Mouse (Mus musculus): ENCODE measurements around the gene Arhgap23.

Arhgap23 gene

DNA sequence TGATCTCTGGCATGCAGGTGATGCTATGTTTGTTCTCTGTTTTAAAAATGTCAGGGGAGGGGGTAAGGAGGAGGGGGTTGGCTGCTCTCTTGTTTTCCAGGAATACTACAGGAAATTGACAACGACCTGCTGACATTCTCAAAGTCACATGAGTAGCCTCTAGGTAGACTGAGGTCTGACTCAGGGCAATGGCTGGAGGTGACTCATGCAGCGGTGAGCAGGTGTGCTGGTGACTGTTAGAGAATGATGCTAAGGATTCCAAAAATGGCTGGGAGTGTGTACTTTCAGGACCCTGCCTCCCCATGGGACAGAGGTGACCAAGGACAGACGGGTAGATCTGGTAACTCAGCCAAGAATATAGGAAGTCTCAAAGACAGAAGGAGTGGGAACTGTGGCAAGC, 92.9 kb downstream of the Arhgap23 start:
- DNase-seq = no peak

- DNase-seq = no peak
Observed at GRCm38 (mm10) chr11:97509058-97509457, 93.7 kb downstream of the Arhgap23 start.

- no peak for DNase-seq
Observed at GRCm38 (mm10) chr11:97509715-97510485, 94.6 kb downstream of the Arhgap23 start.

DNA sequence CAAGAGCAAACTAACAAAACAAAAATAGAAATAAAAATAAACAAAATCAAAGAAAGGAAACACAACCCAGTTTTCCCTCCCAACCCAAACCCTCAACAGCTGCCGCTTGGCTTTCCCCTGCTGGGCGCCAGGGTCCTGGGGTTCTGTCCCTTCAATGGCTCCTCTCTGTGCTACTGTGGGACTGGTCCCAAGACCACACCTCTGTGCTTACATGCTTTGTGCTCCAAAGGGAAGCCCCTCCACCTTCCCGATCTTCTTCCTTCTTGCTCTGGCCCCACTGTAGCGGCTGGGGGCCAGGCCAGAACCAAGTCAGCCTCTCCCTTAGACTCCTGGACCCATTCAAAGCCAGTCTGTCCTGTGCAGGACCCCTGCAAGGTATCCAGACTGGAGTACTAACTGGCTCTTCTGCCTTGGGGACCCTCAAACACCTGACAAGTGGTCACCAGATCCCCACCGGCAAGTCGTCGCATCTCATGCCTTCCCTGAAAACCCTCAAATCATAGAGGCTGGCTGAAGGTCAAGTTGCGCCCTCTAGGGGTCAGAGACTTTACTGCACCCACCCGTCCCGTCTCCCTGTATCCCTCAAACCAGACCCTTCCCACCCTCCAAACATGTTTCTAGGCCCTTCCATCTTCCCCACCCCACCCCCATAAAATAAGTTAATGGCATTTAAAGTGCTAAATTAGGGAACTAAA, 95.8 kb downstream of the Arhgap23 start:
- peak; percentile 48 to 69 for DNase-seq

- DNase-seq = peak; percentile 49 to 57
Observed at GRCm38 (mm10) chr11:97511661-97512369, 96.5 kb downstream of the Arhgap23 start.

DNA sequence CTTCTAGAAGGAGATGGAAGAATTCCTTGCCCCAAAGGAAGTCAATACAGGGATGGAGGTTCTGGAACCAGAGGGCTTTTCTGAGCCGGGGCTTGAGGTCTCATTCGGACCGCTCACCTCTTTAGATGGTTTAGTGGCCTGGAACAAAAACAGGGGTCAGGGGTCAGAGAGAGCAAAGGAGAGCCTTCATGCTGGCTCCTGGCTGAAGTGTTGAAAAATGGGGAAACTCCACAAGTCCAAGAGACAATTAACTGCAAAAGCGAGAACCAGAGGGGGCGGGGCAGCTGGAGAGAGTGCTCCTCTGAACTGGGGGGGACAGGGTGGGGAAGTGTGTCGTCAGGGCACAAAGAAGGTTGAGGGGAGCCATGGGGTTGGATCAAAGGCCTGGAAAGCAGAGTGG, 97.2 kb downstream of the Arhgap23 start:
- DNase-seq = no peak

DNA sequence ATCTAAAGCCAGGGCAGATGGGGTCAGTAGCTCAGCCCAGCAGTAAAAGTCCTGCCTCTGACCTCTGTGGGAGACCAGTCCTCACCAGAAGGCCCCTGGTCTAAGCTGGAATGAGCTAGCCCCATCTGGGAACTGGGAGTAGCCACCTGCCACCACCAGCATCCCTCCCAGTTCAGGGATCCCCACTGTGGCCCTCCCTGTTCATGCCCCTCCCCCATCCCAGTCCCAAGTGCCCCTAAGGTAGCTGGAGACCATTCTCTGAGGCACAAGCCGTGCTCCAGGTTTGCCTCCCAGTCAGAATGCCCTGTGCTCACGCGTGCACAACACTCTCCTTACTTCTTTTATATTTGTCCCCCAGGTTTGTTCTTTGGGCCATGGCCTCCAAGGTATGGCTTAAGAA, 97.7 kb downstream of the Arhgap23 start:
- no peak for DNase-seq

DNA sequence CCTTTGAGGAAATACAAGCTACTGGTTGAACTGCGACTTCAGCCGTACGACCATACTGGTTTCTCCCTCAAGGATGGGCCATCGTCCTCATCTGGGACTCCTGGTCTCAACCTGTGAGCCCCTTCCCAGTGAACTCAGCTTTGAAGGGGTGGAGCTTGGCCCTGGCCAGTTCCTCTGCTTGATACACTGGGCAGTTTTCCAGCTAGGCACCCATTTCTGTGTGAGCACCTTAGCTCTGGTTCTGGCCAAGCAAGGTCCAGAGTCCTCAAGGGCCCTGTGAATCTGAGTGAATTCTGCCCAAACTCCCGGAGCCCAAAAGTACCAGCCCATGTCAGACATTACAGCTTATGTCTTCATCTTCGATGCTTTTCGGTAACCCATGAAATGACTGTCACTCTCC, 105.2 kb downstream of the Arhgap23 start:
- DNase-seq = no peak

- DNase-seq = no peak
Observed at GRCm38 (mm10) chr11:97521741-97522474, 106.6 kb downstream of the Arhgap23 start.

DNA sequence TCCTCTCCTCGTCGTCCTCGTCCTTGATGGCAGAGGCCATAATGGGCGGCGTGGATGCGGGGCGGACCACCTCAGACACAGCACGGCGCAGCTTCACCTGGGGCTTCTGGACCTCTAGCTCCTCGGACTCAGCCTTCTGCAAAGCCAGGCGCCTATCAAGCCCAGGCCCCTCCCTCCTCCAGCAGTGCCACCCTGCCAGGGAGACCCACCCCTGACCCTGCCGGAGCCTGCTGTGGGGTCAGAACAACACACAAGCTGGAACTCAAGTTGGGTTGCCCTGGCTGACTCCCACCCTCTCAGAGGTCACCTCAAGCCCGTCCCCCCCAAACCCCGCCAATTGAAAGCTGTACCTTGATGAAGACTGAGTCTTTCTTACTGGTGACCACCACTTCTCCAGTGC, 107.8 kb downstream of the Arhgap23 start:
- no peak for DNase-seq

- DNase-seq = no peak
Observed at GRCm38 (mm10) chr11:97523827-97524261, 108.5 kb downstream of the Arhgap23 start.

- DNase-seq = no peak
Observed at GRCm38 (mm10) chr11:97524306-97524705, 109.0 kb downstream of the Arhgap23 start.

- no peak for DNase-seq
Observed at GRCm38 (mm10) chr11:97525313-97525712, 110.0 kb downstream of the Arhgap23 start.

GRCm38 (mm10) chr11:97528282-97528808, 113.0 kb downstream of the Arhgap23 start:
- DNase-seq = no peak

DNA sequence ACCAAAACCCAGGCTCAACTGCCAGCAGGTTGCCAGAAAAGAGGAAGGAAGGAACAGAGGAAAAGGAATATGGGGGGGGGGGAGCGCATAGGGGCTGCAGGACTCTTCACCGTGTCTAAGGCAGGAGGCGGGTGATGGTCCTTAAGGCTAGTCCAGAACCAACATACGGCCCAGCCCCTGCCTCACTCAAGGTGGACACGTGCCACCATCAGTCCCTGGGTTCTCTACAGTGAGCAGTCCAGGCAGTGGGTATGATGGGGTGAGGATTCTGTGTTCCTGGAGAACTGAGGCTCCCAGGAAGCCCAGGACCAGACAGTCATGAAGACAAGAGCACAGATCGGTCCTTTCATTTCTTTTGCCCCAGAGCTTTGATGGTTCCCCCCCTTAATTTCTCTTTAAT, 114.7 kb downstream of the Arhgap23 start:
- no peak for DNase-seq

GRCm38 (mm10) chr11:97530961-97531360, 115.6 kb downstream of the Arhgap23 start:
- DNase-seq = no peak

DNA sequence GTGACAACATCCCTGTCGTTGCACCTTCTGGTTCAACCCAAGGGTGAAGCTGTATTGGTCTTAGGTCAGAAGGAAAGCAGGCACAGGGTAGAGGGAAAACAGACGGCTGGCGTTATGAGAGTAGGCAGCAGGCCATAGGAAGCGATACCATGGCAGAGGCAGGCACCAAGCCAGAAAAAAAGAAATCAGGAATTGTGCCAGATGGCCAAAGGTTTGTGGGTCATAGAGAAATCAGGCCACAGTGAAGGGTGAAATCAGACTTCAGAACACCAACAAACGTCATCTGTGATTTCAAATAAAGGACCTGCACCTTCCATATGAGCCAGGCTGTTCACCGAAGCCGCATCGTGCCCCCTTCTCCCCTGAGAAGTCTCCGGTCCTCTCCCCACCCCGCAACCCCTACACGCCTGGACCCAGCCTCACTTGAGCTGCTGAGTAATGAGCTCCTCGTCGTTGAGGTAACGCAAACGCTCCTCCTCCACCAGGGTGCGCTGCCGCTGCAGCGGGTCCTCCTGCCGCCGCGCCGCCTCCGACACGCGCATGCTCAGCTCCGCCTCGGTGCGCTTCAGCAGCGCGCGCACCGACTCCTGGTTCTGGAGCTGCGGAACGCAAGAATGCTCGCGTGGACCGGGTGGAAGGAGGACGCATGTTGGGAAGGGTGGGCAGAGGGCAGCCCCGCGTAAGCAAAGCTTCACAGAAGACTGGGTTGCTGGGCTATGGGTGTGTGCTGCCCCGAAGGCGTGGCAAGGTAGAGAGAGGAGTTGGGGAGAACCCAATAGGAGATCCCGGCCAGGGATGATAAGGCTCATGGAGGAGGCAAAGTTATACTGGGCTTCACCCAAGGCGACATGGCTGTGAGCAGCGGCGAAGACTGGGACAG, 116.3 kb downstream of the Arhgap23 start:
- peak; percentile 75 to 87 for DNase-seq

GRCm38 (mm10) chr11:97532354-97532753, 117.0 kb downstream of the Arhgap23 start:
- no peak for DNase-seq

GRCm38 (mm10) chr11:97532950-97533582, 117.7 kb downstream of the Arhgap23 start:
- DNase-seq = peak; percentile 20 to 53

- no peak for DNase-seq
Observed at GRCm38 (mm10) chr11:97533653-97534052, 118.3 kb downstream of the Arhgap23 start.
